Mouse (Mus musculus): ENCODE data around the gene Bicral. TPM values are rescaled to one million over a fixed set of nuclear protein-coding genes. Genes with fewer than 3 reads are reported as not detected.
"Not testable (repeated sequence)": the region's sequence is repeated elsewhere in the genome, so short reads cannot be mapped to it uniquely, and the experiment has no call there.

Bicral gene
- total RNA-seq, 2 experiments from 2014 or later: 61.5 to 65.7 TPM

GRCm38 (mm10) chr17:46876371-46876950 lies 18.2 kb upstream of the Bicral start:
- no peak for DNase-seq (ENCODE audit: low spot score in 2 of 2)

GRCm38 (mm10) chr17:46875626-46876025 lies 17.3 kb upstream of the Bicral start:
- no peak for DNase-seq (ENCODE audit: low spot score in 2 of 2)

DNA sequence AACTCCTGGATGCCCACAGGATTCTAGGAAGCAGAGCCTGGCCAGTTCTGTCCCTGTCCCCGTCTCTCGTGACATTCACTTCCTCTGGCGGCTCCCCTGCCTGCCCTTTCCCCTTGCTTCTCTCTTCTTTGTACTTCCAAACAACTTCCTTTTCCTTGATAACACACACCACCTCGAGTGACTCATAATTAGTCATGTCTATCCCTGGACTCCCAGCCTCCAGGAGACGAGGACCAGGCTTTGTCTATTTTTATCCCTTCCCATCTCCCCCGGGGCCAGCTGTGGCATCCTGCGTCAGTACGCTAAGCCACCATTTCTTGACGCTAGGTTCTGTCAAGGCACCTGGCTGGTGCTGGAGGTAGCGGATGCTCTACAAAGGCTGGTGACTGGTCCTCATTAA lies 15.9 kb upstream of the Bicral start:
- DNase-seq (ENCODE audit: low spot score in 2 of 2): no peak

DNA sequence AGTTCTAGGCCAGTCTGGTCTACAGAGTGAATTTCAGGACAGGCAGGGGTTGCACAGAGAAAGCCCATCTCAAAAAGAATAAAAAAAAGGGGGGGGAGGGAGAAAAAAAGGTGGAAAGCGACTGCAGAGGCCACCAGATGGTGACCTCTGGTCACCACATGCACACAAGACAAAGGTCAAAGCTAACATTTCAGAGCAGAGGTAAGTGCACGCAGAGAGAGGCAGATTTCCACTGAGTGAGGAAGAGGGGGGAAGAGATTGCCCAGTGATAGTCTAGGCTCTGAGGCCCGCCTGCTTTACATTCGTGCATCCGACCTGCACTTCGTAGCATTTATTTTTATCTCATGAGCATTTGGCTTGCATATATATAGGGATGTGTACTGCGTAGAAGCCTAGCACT lies 14.5 kb upstream of the Bicral start:
- no peak for DNase-seq (ENCODE audit: low spot score in 2 of 2)

DNA sequence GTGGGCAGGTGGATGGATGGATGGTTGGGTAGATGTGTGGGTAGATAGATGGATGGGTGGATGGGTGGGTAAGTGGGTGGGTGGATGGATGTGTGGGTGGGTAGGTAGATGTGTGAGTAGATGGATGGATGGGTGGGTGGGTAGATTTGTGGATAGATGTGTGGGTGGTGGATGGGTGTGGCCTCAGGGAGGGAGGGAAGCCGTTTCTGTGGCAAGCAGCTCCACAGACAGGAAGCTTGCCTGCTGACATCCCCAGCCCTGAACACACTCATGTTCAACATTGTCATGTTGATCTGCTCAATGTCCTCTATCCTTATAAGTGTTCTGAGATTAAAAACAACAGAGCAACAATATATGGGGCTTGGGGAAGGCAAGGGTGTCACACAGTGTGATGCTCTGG lies 12.6 kb upstream of the Bicral start:
- no peak for DNase-seq (ENCODE audit: low spot score in 2 of 2)

DNA sequence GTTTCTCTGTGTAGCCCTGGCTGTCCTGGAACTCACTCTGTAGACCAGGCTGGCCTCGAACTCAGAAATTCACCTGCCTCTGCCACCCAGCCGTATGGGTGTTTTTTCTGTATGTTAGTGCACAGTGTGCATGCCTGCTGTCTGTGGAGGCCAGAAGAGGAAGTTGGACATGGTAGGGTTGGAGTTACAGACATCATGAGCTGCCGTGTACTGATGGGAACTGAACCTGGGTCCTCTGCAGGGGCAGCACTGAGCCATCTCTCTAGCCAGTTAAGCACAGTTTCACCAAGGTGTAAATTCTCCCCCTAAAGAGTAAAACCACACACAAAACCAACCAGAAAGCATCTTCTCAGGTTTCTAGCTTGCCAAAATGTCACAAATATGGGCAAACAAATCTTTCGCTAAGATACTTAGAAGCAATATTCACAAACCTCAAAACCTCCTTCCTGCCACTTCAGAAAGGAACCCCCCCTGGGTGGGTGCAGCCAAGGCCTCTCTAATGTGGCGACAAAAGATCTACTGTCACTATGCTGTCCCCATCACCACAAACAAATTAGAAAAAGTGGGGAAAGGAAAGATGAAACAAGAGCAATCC lies 12.0 kb upstream of the Bicral start:
- no peak for DNase-seq (ENCODE audit: low spot score in 2 of 2)

GRCm38 (mm10) chr17:46866836-46867235 lies 8.6 kb upstream of the Bicral start:
- no peak for DNase-seq (ENCODE audit: low spot score in 2 of 2)

DNA sequence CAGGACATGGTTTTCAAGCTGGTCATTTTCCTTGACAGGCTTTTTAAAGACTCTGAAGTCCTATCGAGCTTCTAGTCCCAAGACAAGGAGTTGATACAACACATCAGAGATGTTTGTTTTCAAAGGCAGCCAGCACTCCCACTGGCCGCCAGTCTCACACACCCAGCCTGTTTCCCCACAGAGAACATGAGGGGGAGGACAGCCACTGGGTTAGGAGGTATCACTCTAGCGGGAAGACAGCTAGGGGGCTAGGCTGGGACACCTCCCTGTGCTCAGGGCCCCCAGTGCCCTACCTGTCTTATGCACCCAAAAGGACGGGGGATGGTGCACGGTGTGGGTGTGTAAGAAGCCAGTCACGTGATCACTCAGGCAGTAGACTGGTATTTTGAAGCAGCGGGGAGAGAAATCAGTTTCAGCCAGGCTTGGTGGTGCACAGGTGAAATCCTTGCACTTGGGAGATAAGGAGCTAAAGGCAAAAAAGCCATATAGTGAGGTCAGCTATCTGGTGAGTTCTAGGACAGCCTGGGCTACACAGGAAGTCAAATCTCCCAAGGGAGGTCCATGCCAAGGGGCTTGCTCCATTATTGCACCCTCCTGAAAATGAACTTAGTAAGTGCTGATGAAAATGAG lies 6.4 kb upstream of the Bicral start:
- no peak for DNase-seq (ENCODE audit: low spot score in 2 of 2)

DNA sequence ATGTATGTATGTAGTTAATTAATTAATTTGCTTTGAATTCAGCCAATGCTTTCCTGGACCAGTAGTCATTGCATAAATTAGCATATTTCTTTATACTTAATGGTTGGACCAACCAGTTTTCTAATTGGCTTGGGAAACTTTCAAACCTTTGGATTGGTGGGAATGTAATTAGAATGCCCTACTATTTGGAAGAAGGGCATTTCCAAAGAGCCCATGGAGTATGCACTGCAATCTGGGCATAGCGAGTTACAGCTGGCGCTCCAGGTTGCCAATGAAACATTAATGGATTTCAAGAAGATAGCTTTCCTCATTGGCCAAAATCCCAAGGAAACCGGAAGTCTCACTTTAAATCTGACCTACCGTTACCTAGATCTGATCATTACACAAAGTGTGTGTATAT lies 1.8 kb upstream of the Bicral start:
- no peak for DNase-seq (ENCODE audit: low spot score in 2 of 2)

DNA sequence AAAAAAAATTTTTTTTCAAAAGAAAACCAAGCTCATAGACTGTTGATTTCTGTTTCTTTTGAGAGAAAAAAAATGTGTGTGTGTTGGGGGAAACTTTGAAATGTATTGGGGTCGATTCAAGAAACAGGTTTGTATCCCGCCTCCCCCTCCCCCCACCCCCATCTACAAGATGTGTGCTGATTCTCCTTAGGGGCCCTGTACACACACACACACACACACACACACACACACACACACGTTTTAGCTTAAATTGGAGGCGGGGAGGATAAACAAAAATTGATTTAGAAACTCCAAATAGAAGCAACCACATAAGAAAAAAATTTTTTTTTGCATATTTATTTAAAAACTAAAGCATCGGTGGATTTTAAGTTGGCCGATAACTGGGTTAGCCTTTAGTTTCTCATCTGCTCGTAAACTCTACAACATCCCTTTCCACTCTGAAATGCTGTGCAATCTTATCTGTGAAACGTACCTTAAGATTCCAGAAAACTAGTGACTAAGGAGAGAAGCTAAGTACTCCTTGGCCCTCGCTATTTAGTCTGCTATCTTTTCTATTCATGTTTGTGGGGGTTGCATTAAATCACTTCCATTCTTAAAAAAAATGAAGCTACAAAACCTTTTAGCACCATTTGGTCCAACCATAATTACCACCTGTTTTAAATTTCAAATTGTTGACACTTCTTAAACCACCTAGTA lies 615 bp upstream of the Bicral start:
- DNase-seq (ENCODE audit: low spot score in 2 of 2): no peak

- peak; percentile 74 to 90 for DNase-seq (ENCODE audit: low spot score in 2 of 2)
Measured at GRCm38 (mm10) chr17:46857361-46857902, 850 bp downstream of the Bicral start.

DNA sequence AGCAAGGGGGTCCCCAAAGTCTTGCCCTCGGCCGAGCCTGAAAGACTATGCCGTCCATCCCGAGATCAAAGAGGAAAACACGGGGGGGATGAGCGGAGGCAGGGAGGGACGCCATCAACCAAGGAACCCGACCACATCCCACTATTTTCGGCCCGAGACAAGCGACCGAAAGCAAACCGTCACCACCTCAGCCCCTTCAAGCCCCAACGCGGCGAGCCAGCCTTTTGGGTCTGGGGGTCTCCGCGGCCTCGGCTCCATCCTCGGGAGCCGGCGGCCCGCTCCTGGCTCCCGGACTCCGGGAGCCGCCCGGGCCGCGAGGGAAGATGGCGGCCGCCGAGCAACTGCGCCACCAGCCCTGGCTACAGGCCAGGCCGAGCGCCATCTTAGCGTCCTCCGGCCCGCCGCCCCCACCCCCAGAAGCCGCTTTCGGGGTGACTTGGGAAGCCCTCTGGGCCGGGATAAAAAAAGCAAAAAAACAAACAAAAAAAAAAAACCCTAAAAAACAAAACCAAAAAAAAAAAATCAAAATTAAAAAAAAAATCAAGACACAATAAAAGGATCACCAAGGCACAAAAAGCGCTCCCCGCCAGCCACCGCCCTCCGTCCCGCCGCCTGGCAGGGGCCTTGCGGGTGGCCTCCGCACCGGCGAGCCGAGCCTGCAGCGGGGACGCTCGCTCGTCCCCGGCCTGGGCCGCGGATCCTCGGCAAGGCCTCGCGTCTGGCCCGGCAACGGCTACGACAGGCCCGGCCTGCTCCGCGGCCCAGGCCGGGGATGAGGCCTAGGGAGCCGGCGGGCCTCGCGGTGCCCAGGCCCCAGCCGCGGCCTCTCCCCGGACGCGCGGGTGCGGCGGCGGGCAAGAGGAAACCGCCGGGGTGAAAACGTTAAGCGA lies 1.6 kb downstream of the Bicral start:
- DNase-seq (ENCODE audit: low spot score in 2 of 2): peak; percentile 52 to 83

DNA sequence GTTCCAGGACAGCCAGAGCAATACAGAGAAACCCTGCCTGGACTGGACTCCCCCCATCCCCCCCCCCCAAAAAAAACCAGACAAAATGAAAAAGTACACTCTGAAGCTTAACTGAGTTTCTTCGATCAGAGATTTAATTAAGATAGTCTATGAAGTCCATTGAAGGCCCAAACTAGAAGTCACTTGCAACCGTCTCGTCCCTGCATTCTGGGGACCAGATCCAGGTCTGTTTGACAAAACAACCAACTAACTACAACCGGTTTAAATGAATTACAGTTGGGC lies 2.2 kb downstream of the Bicral start:
- no peak for DNase-seq (ENCODE audit: low spot score in 2 of 2)

DNA sequence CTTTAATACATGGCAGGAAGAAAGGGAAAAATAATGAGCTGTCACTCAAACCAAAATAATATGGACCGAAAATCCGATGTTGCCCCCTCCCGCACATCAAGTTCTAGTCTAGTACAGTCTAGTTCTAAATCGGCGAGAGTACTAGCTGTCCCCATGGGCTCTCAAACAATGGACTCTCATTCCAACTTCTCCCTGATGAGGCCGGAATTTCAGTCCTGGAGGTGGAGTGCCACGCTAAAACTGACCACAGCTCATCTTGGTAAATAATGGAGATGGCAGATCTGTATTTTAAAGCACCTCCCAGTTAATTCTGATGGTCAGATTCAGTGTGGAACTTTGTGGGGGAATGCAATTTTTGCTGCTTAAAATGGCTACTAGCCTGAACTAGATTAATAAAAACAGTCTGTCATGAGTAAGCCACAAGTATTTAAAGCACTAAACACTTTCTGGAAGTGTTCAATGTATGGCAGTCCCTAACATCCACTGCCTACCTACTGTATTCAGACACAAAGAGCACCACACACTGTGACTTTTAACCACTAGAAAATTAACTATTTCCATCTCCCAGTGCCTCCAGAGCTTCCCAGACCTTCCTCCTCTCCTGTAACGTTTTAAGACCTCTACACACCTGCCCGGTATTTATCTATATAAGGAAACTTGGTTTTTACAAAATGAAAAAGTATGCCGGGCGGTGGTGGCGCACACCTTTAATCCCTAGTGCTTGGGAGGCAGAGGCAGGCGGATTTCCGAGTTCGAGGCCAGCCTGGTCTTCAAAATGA lies 2.8 kb downstream of the Bicral start:
- DNase-seq (ENCODE audit: low spot score in 2 of 2): no peak

DNA sequence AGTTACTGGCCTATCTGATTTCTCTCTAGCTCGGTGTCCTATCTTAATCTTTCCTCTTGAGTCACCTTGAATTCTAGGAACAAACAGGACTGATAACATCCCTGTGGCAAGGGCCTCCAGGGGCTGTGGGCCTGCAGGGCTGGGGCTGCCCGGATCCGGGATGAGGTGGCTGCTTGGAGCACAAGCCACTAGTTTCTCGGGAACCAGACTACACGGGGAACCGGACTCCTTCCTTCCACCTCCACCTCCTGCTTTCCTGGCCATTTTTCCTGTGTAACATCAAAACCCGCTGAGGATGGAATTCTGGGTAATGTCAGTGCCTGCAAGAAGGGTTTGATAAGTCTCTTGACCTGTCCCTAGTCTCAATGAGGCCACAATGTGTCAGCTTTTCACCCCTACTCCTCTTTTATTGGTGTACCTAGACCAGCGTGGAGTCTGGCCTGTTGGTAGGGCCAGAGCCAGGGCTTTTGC lies 3.6 kb downstream of the Bicral start:
- no peak for DNase-seq (ENCODE audit: low spot score in 2 of 2)

GRCm38 (mm10) chr17:46854096-46854495 lies 4.2 kb downstream of the Bicral start:
- no peak for DNase-seq (ENCODE audit: low spot score in 2 of 2)

- DNase-seq (ENCODE audit: low spot score in 2 of 2): peak; percentile 27 to 65
Measured at GRCm38 (mm10) chr17:46853281-46853680, 5.0 kb downstream of the Bicral start.

GRCm38 (mm10) chr17:46852725-46853124 lies 5.6 kb downstream of the Bicral start:
- DNase-seq (ENCODE audit: low spot score in 2 of 2): no peak

DNA sequence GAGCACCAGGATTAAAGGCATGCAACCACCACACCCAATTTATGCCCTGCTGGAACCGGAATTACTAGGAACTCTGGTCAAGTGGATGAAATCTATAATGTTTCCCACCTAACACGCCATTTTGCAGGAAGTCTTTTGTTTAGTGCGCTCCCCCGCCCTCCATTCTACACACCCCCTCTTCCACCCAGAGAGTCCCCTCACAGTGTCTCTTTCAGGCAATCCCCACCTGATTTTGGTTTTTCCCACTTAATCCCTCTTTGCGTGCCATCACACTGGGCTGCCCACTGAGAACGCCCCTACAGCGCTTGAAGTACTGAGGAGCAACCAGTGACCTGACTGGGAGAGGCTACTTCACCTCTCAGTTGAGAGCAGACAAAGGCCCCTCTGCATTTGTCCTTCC lies 11.1 kb downstream of the Bicral start:
- no peak for DNase-seq (ENCODE audit: low spot score in 2 of 2)

- not testable (repeated sequence) for DNase-seq (ENCODE audit: low spot score in 2 of 2)
Measured at GRCm38 (mm10) chr17:46846573-46846972, 11.7 kb downstream of the Bicral start.
